Mouse (Mus musculus): ENCODE results near the gene Msi1.

The Msi1 gene

DNA sequence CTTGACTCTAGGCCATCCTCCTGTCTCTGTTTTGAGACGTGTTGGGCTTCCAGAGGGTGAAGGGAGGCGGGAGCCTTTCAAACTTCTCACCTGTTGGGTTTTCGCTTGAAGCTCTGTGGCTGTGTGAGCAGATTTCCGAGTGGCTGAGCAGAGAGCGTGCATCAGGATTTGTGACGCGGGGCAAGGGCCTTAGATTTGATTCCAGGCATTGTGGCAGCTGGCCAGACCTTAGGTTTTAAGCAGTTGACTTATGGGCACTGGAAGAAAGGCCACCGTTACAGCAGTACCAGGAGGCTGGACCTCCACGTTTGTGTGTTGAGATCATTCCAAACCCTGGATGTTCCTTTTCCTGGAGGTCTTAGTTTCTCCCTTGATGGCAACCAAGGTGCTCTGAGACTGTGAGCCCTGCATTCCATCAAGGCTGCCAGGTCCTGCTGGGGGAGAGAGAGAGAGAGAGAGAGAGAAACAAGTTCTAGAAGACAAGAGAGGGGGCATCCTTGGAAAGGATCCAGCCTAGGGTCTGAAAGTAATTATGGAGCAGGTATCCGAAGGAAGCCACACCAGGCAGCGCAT, 5.0 kb downstream of the Msi1 start:
- no peak for DNase-seq (ENCODE audit: low read depth)

GRCm38 (mm10) chr5:115434853-115435754, 5.7 kb downstream of the Msi1 start:
- DNase-seq (ENCODE audit: low read depth) = no peak

- no peak for DNase-seq (ENCODE audit: low read depth)
Observed at GRCm38 (mm10) chr5:115435755-115436379, 6.5 kb downstream of the Msi1 start.

GRCm38 (mm10) chr5:115436421-115437124, 7.2 kb downstream of the Msi1 start:
- no peak for DNase-seq (ENCODE audit: low read depth)

- no peak for DNase-seq (ENCODE audit: low read depth)
Observed at GRCm38 (mm10) chr5:115437242-115437944, 8.0 kb downstream of the Msi1 start.

- no peak for DNase-seq (ENCODE audit: low read depth)
Observed at GRCm38 (mm10) chr5:115437945-115438315, 8.5 kb downstream of the Msi1 start.

- DNase-seq (ENCODE audit: low read depth) = no peak
Observed at GRCm38 (mm10) chr5:115438667-115439066, 9.3 kb downstream of the Msi1 start.

DNA sequence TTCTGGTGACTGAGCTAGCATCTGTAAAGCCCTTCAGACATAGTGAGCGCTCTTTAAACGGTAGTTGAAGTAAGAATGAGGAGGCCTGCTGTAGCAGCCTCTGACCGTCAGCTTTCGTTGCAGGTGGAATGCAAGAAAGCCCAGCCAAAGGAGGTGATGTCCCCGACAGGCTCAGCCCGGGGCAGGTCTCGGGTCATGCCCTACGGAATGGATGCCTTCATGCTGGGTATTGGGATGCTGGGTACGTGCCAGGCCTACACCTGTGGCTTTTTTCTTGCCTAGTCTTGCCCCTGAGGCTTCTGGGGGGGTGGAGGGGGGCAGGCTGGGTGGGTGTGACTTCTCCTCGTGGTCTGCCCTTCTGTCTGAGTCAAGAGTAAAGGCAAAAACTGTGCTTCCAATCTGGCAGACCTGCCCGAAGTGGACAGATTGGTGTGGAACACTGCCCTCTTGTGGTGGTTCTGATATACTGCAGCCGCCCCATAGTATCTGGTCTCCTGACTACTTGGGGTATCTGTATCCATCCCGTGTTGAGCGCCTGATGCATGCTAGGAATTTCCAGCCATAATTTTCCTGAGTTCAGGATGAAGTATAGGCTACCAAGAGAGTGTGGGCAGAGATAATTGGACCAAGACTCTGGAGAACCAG, 11.9 kb downstream of the Msi1 start:
- peak; percentile 77 for DNase-seq (ENCODE audit: low read depth)

DNA sequence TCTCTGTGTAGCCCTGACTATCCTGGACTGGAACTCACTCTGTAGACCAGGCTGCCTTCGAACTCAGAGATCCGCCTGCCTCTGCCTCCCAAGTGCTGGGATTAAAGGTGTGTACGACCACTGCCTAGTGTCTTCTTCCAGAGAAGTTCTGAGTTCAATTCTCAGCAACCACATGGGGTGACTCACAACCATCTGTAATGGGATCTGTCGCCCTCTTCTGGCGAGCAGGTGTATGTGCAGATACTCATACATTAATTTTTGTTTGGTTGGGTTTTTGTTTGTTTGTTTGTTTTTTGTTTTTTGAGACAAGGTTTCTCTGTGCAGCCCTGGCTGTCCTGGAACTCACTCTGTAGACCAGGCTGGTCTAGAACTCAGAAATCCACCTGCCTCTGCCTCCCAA, 13.3 kb downstream of the Msi1 start:
- DNase-seq (ENCODE audit: low read depth) = peak; percentile 48

DNA sequence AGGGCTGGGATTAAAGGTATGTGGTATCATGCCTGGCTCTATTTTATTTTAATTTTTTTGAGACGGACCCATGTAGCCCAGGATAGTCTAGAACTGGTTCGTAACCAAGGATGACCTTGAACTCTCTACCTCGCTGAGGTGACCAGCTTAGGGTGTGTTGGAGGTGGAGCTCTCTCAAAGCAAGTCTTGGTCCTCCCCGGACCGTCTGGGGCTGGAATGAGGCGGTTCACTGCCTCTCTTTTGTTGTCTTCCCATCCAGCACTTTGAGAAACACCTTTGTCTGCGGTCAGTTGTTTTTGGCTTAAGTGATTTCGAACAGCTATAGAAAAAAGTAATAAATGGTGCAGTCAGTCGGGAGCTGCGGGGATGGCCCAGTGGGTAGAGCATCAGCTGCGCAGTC, 14.7 kb downstream of the Msi1 start:
- DNase-seq (ENCODE audit: low read depth) = no peak

DNA sequence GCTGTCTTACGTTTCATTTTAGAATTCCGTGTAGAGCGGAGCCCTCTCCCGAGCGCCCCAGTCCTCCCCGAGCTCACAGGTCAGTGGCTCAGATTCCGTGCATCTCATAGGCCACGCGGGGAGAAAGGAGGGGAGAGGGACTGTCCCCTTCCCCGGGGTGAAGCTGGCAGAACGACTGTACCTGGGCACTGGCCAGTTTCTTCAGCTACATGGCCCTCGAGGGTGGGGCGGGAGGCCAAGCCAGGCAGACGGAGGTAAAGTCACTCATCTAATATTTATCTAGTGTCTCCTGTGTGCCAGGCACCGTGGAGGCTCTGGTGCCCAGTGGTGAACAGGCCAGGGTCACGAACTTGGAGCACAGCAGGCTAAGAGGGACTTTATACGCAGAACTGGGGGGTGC, 17.7 kb downstream of the Msi1 start:
- DNase-seq (ENCODE audit: low read depth) = no peak

- no peak for DNase-seq (ENCODE audit: low read depth)
Observed at GRCm38 (mm10) chr5:115449247-115449646, 19.8 kb downstream of the Msi1 start.

- no peak for DNase-seq (ENCODE audit: low read depth)
Observed at GRCm38 (mm10) chr5:115450410-115451317, 21.3 kb downstream of the Msi1 start.

DNA sequence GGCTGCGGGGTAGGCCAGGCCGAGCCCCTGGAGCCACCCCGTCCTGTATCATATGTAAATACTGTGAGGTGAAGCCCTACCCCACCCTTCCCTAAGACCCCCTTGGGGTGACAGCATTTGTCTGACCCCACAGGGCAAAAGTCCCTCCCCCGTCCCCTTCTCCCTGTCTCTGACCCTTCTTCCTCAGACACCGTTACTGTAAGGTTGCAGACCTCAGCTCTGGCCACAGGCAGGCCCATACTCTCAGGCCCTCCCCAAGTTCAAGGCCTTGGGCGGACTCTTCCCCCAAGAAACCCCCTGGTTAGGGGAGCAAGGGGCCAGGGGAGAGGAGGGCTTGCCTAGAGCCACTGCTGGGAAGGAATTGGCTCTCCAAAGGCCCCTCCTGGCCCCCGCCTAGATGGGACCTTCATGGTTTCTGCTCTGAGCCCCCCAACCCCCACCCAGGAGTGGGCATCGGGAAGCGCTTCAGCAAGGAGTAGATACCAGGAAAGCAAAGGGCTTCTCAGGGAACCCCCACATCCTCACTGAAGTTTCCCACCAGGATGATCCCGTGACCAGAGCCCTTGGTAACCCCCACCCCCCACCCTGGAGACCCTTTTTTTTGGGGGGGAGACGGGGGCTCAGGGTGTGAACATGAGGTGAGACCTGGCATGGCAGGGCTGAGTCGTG, 25.2 kb downstream of the Msi1 start:
- DNase-seq (ENCODE audit: low read depth) = no peak

- DNase-seq (ENCODE audit: low read depth) = no peak
Observed at GRCm38 (mm10) chr5:115455838-115456237, 26.4 kb downstream of the Msi1 start.

GRCm38 (mm10) chr5:115458918-115459317, 29.5 kb downstream of the Msi1 start:
- no peak for DNase-seq (ENCODE audit: low read depth)

GRCm38 (mm10) chr5:115464408-115465115, 35.2 kb downstream of the Msi1 start:
- no peak for DNase-seq (ENCODE audit: low read depth)

GRCm38 (mm10) chr5:115465642-115466420, 36.4 kb downstream of the Msi1 start, which contains the start of gene Pla2g1b:
TSS of gene Pla2g1b (plus strand) at chr5:115466262.
- DNase-seq (ENCODE audit: low read depth) = no peak

Data from naive thymus-derived CD4-positive, alpha-beta T cell, adult 2 months (primary cell).